Mouse (Mus musculus): Measurements from ENCODE around the gene Mob3b.

Mob3b gene

GRCm38 (mm10) chr4:35148326-35148725, 9.0 kb downstream of the Mob3b start:
- in situ Hi-C loops (cut with MboI, MseI): no loop called here

GRCm38 (mm10) chr4:35146597-35146996, 10.7 kb downstream of the Mob3b start:
- in situ Hi-C loops (cut with MboI, MseI): no loop called here

- in situ Hi-C loops (cut with MboI, MseI): no loop called here
These were observed 11.6 kb downstream of the Mob3b start for GRCm38 (mm10) chr4:35145726-35146125.

- in situ Hi-C loops (cut with MboI, MseI): no loop called here
These were observed 13.7 kb downstream of the Mob3b start for GRCm38 (mm10) chr4:35143472-35144102.

GRCm38 (mm10) chr4:35140317-35140716, 17.0 kb downstream of the Mob3b start:
- in situ Hi-C loops (cut with MboI, MseI): no loop called here

- in situ Hi-C loops (cut with MboI, MseI): loop anchor here (5.0 kb wide), 1 partner anchor 81 kb away; no protein-coding TSS in a partner anchor
These were observed 19.2 kb downstream of the Mob3b start for GRCm38 (mm10) chr4:35138077-35138476.

GRCm38 (mm10) chr4:35136996-35137395, 20.3 kb downstream of the Mob3b start:
- in situ Hi-C loops (cut with MboI, MseI): loop anchor here (5.0 kb wide), 1 partner anchor 80 kb away; no protein-coding TSS in a partner anchor

GRCm38 (mm10) chr4:35135806-35136205, 21.5 kb downstream of the Mob3b start:
- in situ Hi-C loops (cut with MboI, MseI): loop anchor here (5.0 kb wide), 1 partner anchor 79 kb away; no protein-coding TSS in a partner anchor

GRCm38 (mm10) chr4:35134846-35135611, 22.3 kb downstream of the Mob3b start:
- in situ Hi-C loops (cut with MboI, MseI): loop anchor here (5.0 kb wide), 2 partner anchors 38 to 78 kb away; no protein-coding TSS in a partner anchor

- in situ Hi-C loops (cut with MboI, MseI): loop anchor here (5.0 kb wide), 1 partner anchor 36 kb away; no protein-coding TSS in a partner anchor
These were observed 23.9 kb downstream of the Mob3b start for GRCm38 (mm10) chr4:35133411-35133810.

GRCm38 (mm10) chr4:35131592-35131991, 25.7 kb downstream of the Mob3b start:
- in situ Hi-C loops (cut with MboI, MseI): loop anchor here (5.0 kb wide), 1 partner anchor 34 kb away; no protein-coding TSS in a partner anchor

- in situ Hi-C loops (cut with MboI, MseI): loop anchor here (5.0 kb wide), 1 partner anchor 33 kb away; no protein-coding TSS in a partner anchor
These were observed 26.8 kb downstream of the Mob3b start for GRCm38 (mm10) chr4:35130411-35130948.

- in situ Hi-C loops (cut with MboI, MseI): no loop called here
These were observed 29.5 kb downstream of the Mob3b start for GRCm38 (mm10) chr4:35127759-35128158.

GRCm38 (mm10) chr4:35126776-35127175, 30.5 kb downstream of the Mob3b start:
- in situ Hi-C loops (cut with MboI, MseI): no loop called here

- in situ Hi-C loops (cut with MboI, MseI): no loop called here
These were observed 31.9 kb downstream of the Mob3b start for GRCm38 (mm10) chr4:35125299-35125777.

- in situ Hi-C loops (cut with MboI, MseI): no loop called here
These were observed 33.3 kb downstream of the Mob3b start for GRCm38 (mm10) chr4:35124027-35124426.

GRCm38 (mm10) chr4:35123087-35123486, 34.2 kb downstream of the Mob3b start:
- in situ Hi-C loops (cut with MboI, MseI): no loop called here

- in situ Hi-C loops (cut with MboI, MseI): no loop called here
These were observed 36.2 kb downstream of the Mob3b start for GRCm38 (mm10) chr4:35121060-35121459.

GRCm38 (mm10) chr4:35120575-35120974, 36.7 kb downstream of the Mob3b start:
- in situ Hi-C loops (cut with MboI, MseI): no loop called here

- in situ Hi-C loops (cut with MboI, MseI): no loop called here
These were observed 37.1 kb downstream of the Mob3b start for GRCm38 (mm10) chr4:35120159-35120558.

- in situ Hi-C loops (cut with MboI, MseI): no loop called here
These were observed 38.4 kb downstream of the Mob3b start for GRCm38 (mm10) chr4:35118851-35119250.

- in situ Hi-C loops (cut with MboI, MseI): no loop called here
These were observed 40.1 kb downstream of the Mob3b start for GRCm38 (mm10) chr4:35117144-35117543.

Measured in T-helper 2 cell (primary cell).